Mouse (Mus musculus): ENCODE measurements around the gene Dgkh.

Dgkh gene

DNA sequence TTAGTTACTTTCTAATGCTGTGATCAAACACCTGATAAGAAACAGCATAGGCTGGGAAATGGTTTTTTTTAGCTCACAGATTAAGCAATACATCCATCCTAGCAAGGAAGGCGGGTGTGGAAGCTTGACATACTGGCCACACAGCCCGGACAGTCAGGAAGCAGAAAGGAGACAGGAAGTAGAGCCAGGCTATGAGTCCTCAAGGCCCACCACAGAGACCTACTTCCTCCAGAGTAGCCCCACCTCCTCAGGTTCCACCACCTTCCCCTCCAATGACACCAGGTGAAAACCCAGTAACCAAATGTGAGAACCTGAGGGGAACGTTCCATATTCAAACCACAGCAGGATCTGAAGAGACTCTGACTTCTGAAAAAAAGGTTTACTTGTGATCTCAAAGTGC is 53.6 kb downstream of the Dgkh start:
- intact Hi-C loops (cut with DNase I): loop anchor here (10.0 kb wide), 1 partner anchor 326 kb away; no protein-coding TSS in a partner anchor

DNA sequence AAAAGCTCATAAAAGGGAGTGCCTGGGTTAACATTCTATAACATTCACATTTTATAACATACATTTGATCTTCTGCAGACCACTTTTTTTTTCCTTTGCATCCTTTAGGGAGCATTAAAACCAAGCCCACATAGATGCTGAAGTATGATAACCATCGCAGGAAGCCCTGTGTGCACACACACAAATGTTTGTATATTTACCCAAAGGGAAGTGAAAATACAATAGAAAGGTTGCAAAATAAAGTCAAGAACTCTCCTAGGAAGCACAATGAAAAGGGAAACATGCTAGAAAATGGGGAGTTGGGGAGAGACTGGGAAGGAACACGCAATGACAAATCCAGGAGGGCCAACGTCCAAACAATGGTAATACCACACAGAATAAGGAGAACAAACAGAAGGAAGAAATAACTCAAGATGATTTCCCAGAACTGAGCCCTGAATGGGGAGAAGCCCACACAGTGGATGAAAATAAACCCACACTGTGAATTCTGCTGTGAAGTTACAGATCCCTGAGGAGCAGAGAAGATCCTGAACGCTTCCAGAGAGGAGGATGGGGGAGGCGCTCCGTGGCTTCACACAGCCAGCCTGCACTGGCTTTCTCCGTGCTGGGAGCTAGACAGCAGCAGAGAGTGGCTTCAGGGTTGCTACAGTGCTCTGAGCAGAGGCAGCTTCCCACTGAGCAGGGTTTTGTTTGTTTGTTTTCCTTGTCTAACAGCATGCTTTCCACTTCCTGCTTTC is 54.6 kb downstream of the Dgkh start:
- intact Hi-C loops (cut with DNase I): loop anchor here (10.0 kb wide), 1 partner anchor 327 kb away; no protein-coding TSS in a partner anchor

DNA sequence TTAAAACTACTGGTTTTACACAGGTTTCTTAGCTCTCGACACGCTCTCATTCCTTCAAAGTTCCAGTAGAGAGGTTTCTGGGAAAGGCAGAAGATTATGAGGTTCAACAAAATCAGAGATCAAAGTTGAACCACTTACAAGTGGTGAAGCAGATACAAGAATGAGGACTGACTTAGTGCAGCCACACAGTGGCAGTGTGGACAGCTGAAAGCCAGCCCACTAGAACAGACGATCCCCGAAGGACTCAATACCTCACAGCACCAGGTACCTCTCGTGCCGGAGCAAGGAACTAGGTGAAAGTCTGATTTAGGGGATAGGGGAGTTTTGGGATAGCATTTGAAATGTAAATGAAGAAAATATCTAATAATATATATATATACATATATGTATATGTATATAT is 56.1 kb downstream of the Dgkh start:
- intact Hi-C loops (cut with DNase I): loop anchor here (10.0 kb wide), 1 partner anchor 328 kb away; no protein-coding TSS in a partner anchor

DNA sequence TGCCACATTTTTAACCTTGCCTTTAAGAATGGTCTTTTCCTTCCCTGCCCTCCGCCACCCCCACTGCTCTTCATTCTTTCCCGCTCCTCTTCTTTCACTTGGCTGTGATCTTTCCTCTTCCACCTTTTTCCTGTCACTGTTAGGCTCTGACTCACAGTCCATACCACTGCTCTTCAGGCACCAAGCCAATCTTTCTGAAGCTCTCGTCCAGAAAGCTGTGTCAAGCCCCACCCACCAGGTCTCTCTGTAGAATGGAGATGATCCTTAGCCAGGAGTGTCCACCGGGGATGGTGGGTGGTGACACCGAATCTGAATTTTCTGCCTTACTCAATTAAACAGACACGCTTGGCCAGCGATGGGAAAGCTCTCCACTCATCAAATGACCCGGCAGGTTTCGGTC is 58.0 kb downstream of the Dgkh start:
- intact Hi-C loops (cut with DNase I): loop anchor here (10.0 kb wide), 1 partner anchor 330 kb away; no protein-coding TSS in a partner anchor

DNA sequence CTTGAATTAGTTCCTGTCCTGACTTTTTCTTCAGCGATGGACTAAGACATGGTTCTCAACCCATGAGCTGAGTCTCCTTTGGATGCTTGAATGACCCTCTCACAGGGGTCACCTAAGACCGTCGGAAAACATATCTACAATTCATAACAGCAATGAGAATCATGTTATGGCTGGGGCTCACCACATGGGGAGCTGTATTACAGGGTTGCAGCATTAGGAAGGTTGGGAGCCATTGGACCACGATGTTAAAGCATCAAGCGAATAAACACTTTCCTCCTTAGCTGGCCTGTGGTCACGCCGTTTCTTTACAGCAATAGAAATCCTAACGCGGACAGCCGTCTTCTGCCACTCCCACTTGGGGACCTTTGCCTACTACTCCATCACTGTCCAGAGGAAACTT is 62.6 kb downstream of the Dgkh start:
- intact Hi-C loops (cut with DNase I): loop anchor here (2.0 to 10.0 kb wide), 3 partner anchors 185 to 437 kb away; no protein-coding TSS in a partner anchor

DNA sequence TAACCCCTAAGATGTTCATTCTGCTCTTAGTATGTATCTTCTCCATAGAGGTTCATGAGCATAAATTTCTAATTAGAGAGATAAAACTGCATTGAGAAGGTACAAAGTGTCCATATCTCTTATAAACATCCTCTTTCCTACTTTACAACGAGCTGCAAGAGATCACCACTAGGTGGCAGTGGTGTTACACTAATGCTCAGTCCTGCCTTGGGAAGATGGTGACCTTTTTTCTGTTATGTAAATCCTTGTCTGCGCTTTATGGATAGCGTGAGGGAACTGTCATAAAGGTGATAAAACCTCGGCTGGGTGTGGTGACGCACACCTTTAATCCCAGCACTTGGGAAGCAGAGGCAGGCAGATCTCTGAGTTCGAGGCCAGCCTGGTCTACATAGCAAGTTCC is 64.3 kb downstream of the Dgkh start:
- intact Hi-C loops (cut with DNase I): loop anchor here (2.0 to 10.0 kb wide), 2 partner anchors 187 to 439 kb away; no protein-coding TSS in a partner anchor

DNA sequence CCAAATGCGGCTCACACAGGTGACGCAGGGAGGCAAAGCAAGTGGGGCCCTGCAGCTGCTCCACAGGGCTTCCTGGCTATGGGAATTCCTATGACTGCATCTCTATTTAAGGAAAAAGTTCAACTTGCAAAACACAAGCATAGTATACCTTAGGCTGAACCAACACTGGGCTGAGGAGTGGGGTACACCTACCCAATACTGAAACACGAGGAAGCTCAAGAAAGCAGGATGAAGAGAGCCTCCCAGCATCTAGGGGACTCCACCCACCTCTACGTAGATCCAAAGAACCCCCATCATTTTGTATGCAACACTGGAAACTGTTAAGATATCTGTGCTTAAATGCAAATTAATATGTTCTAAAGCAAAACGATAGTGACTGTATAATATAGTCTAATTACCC is 64.8 kb downstream of the Dgkh start:
- intact Hi-C loops (cut with DNase I): loop anchor here (2.0 to 10.0 kb wide), 2 partner anchors 187 to 439 kb away; no protein-coding TSS in a partner anchor

DNA sequence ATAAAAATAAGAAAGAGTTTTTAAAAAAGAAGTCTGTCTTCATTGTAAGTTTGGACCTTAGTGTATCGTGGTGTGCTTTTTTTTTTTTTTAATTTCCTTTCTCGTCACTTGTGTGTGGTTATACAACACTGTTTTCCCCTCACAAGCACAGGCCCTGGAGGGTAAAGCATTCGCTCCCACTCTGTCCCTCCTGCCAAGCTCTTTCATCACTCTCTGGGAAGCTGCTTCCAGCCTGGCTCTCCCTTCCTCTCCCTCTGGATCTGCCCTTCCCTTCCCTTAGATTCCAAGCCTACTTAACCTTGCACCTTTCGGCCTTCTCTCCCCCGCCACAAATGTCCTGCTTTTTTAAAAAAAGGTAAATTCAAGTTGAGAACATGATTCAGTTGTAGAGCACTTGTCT is 69.9 kb downstream of the Dgkh start:
- intact Hi-C loops (cut with DNase I): loop anchor here (10.0 kb wide), 1 partner anchor 192 kb away; no protein-coding TSS in a partner anchor

DNA sequence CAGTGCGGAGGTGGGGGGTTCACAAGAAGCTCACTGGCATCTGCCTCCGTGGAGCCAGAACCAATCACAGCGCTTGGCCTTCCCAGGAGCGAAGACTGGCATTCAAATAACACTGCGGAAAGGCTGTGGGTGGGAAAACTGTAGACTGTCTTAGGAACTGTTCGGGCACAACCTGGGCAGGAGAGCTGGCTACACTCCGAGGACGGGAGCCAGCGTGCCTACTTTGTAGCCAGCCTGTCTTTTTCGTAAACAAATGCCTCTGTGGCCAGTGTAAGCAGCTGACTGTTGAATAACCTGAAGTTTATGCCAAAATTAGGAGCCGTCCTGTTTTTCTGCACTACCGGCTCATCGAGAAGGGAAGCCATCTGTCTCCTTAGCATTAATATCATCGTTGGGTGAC is 71.1 kb downstream of the Dgkh start:
- intact Hi-C loops (cut with DNase I): loop anchor here (10.0 kb wide), 1 partner anchor 193 kb away; no protein-coding TSS in a partner anchor

DNA sequence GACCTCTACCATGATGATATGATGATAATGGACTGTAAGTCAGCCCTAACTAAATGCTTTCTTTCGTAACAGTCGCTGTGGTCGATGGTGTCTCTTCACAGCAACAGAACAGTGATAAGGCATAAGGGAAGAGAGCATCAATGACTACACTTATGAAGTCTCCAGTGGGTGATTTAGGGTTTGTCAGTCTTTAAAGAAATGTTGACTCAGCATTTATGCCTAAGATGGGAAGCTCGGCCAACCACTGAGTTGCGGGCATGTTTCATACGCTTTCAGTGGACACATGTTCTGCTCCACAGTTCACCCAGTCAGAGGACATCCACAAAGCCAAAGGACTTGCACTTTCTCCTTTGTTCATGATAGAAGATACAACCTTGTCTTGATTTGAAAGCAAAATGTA is 73.9 kb downstream of the Dgkh start:
- intact Hi-C loops (cut with DNase I): no loop called here

DNA sequence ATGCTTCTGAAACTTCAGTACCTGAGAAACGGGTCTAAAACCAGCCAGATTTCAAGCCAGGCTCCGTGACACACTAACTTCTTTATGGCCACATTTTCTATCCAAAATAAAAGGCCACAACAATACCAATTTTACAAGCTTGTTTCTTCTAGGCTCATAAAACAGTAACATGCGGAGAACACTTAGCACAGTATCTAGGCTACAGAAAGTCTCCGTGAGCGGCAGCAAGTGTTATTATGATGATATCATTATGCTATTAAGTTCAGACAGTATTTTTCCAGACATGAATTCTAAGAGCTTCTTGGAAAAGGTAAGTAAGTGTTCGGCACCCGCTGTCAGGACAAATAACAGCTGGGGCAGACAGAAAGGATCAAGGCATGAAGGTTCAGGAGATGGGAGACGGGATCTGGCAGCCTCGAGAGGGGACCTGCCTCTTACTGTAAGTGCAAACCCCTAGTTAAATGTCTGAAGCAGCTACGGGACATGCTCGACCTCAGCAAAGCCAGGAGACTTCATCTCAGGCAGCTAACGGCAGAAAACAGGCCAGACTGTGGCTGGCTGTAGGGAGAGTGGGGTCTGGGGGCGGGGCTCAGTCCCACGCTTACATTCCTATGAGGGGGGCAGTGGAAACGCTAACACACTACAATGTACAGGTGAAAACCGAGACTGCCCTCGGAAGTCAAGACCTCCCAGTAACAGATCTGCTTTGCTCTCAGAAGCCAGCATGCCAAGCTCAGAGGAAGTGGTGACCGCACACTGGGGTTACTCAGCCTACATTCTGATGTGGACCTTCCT is 75.5 kb downstream of the Dgkh start:
- intact Hi-C loops (cut with DNase I): no loop called here

DNA sequence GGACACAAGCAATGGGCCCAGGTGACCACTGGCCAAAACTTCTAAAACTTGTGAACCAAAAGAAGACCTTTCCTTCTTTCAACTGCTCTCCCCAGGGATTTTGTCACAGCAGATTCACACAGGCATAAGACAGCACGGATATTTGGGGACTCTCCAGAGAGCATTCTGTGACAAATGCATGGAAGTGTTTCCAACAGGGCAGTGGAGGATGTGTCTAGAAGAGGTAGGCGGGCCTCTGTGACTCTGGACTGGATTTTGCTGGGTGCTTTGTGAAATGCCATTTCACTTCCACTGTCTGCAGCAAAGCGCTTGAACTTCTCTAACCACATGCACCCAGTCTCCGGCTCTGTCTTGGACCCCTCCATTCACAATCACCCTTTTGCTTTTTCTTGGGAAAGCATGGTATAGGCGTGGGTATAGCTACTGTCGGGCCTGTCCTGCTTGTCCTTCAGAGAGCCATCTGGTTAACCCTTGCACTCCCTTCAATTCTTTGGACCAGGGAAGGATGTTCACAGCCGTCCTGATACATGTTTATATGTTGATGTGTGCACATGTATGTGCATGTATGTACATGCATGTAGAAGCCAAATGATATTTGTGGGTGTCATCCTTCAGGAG is 77.5 kb downstream of the Dgkh start:
- intact Hi-C loops (cut with DNase I): no loop called here

DNA sequence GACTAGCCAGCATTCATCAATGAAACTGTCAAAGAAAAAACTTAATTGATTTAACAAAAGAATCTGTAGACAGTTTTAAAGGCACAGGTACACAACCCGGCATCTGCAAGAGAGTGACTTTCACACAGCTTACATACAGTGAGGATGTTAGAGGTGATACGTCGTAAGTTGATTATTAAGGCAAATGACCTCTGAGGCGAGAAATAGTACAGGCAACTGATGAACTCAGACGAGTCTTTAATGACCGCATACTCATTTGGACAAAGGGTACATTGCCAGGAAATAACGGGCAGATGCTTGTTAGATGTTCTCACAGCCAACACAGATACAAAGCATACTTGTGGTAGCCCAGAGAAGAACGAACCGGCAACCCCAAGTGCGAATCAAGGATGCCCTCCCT is 78.4 kb downstream of the Dgkh start:
- intact Hi-C loops (cut with DNase I): no loop called here

DNA sequence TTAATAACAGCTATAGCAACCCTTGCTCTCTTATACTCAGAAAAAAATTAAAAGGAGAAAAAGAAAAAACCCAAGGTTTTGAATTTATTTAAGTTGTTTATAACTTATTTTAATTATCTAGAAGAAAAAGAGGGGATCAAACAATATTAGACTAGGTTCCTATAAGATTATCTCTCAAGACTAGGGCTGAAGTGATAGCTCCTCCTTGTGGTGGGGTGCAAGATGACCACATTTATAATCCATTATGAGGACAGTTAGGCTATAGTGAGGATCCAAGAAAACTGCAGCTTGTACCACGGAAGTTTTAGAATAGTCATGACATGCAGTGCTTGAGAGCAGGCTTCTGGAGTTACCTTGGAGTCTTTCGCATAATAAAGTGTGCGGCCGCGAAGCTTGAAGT is 79.2 kb downstream of the Dgkh start:
- intact Hi-C loops (cut with DNase I): no loop called here

DNA sequence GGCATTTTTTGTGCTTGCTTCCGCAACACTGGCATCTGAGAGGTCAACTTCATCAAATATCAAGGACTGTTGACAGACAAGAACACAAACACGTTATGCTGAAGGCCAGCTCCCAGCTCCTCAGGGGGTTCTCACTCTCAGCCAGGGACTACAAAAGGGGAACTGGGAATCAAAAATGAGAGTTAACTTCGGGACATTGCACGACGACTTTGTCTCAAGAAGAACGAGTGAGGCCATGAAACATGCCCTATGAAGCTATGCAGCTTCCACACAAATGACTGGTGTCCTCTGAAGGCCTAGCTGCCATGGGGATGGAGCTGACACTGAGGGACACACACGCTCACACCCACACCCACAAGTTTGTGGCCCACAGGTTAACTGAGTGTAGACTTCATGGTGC is 80.9 kb downstream of the Dgkh start:
- intact Hi-C loops (cut with DNase I): no loop called here

DNA sequence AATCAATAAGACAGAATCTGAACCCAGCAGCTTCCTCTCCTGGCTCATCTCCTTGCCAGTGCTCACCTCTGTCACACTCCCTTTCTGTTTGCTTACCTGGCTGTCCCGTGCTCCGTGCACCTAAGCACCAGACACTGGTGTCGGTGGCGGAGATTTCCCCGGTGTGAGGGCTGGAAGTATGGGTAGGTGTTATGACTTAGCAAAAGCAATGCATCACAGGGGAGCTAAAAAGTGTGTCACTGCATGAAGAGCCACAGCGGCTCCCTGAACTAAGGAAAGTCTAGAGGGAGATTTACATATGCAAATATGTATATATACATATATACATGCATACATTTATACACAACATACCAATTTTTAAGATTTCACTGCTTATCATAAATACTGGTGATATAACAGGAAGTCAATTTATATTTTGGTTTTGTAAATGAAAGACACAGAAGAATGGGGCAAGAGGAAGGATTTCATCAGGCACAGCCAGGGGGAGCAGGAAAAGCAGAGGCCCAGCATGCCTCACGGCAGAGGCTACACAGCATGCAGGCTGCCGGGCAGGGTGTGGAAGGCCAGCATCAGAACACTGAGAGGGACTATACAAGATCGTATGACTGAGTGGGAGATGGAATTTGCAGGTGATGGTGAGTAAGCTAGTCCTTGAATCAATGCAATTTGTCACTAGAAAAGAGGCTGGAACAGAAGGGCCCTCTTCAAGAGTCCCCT is 82.0 kb downstream of the Dgkh start:
- intact Hi-C loops (cut with DNase I): no loop called here

DNA sequence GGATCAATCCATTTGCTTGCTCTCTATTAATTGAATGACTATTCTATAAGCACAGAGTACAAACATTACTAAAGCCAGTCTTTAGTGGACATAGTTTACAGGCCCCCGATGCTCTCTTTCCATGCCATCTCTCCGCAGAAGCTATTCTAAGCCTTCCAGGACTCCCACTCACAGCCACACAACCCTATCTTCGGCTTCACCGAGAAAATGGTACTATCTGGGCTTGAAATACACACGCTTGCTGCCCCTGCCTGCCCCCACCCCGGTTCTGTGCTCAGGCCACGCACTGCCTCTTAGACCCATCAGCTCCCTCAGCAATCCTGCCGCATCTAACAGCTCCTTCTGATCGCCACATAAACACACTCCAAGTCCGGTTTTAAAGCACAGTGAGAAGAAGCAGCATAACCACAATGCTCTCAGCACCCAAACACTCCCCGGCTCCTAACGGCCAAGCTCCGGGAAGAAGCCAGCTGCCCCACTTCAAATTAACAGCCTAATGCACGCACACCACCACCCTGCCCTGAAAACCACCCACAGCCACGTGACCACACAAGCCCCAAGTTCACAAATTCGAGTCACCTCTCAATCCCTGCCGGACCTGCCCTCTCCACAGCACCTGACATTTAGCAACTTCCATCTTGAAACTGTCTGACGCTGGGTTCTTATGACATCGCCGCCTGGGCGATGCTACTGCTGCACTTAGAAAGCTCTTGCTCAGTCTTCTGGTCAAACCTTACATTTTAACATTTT is 82.9 kb downstream of the Dgkh start:
- intact Hi-C loops (cut with DNase I): no loop called here

DNA sequence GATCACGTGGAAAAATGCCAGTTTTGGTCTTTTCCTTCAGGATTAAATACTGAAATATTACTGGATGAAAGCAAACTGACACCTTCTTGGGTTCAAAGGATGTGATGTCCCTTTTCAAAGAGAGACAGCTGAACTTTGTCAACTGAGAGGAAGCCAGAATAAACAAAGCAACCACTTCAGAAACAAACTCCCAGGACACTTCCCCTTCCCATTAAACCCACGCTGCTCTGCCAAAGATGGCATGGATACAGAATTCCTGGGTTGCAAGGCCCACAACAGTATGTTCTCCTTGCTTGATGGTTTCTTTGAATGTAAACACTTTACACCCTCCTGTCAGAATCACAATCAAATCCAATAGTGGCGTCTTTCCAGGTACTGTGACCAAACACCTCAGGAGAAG is 87.0 kb downstream of the Dgkh start:
- intact Hi-C loops (cut with DNase I): no loop called here

DNA sequence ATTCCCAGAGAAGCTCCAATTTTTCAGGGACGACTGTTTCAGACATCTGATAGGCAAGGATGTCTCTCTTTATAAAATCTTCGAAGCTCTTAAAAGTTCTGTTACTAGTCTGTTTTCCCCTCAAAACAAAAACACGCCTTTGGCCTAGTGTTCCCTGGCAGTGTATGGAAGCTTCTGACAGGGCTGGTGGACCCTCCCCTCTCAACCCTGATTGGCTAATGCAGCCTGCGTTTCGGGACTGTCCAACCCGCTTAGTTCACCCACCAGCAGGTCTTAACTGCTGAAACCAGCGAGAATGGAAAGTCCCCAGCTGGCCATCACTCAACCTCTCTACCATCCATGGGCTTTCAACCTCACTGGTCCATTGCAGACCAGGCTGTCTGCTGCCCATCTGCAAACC is 91.3 kb downstream of the Dgkh start:
- intact Hi-C loops (cut with DNase I): no loop called here

DNA sequence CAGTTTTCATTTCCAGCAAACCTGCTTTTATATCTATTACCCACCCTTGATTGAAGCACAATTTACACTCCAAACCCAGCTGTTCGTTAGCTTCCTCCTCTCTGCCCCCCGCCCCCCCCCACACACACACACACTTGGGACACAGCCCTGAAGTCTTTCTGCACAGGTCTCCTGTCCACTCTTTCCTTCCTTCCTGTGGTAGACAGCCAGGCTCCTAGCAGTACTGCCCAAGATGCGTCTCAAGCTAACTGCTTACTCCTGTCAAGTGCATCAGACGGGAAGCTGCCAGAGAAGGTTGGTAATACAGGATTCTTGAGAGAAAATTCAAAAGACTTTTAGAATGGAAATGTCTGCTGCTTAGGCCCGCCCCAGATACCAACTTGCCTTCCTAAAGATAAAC is 92.9 kb downstream of the Dgkh start:
- intact Hi-C loops (cut with DNase I): no loop called here

Measured in adrenal gland (tissue).